Mouse (Mus musculus) kidney, postnatal 14 days (tissue): ENCODE data around the gene Elovl7.

Source experiments
- DNase-seq: peaks from one replicate; pipeline ENCODE4 v3.0.0; 2022; ENCODE audit warnings: mixed read lengths

Elovl7 gene

DNA sequence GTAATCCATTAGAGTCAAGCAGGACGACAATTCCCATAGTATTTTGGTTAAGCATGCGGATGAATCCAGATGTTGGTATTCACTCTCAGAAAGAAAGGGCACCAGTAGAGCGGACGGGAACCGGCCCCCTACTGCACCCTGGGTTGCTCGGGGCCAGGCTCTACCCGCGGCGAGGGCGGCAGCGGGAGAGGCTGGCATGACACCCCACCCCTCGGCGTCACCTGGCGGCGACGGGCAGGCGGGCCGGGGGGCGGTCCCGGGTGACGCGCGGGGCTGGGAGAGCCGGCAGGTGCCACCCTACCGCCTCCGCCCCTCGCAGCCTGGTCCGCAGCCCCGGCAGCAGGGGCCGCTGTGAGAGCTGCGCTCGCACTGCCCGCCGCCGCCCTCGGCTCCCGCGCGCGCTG, at the start of gene Elovl7:
TSS of gene Elovl7 (plus strand) at position 324 of the 404 bp plus-strand sequence.
- DNase-seq = peak; percentile 93

GRCm38 (mm10) chr13:108164621-108165020, 49.6 kb upstream of the Elovl7 start:
- no peak for DNase-seq

DNA sequence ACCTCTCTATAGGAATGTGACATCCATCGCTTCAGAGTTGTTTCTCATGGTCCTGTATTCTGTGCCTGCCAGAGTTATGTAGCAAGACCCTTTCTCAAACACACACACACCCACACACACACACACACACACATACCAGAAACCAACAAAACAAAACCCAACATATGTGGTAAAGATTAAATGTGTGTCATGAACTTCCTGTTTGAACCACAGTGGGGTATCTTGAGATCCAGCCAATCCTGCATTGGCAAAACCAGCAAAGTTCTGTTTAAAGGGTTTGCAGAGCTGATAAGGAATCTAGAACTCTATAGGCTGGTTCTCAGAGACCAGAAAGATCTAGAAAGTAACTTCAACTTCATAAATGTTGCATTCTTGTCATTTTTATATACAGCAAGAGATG, 44.2 kb upstream of the Elovl7 start:
- DNase-seq = no peak

DNA sequence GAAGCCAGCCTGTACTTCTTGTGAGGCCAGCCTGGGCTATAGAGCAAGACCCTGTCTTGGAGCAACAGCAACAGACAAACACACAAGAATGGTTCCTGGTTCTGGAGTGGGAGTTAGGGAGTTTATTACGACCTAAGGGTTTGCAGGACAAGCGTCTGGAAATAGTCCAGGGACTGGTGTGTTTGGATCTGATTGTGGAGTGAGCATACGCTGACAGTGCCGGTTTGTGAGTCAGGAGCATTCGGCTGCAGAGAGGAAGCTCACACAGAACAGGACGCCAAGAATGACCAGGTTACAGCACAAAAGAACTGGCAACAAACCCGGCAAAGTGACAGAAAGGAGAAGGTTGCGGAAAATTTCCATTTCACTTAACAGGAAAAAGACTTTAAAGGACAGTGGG, 43.7 kb upstream of the Elovl7 start:
- DNase-seq = no peak

DNA sequence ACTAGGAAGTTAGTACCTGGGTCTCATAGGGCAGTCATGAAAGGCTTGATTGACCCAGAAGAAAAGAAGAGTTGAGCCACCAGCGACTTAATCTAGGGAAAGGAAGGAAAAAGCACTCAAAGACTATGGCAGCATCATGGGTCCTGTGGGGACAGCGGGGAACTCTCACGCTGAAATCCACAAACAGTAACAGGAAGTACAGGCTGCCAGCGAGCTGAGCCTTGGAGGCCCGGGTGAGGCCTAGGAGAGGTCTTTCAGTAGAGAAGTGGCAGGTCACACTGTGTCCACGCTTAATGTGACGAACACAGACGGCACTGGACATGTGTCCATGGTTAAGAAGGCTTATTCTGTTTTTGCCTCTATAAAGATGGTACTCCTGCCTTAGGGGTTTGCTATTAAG, 34.6 kb upstream of the Elovl7 start:
- no peak for DNase-seq

GRCm38 (mm10) chr13:108180821-108181220, 33.4 kb upstream of the Elovl7 start:
- no peak for DNase-seq

GRCm38 (mm10) chr13:108184743-108185255, 29.4 kb upstream of the Elovl7 start:
- DNase-seq = no peak

GRCm38 (mm10) chr13:108185530-108185929, 28.7 kb upstream of the Elovl7 start:
- DNase-seq = no peak

- DNase-seq = peak; percentile 14
Observed at GRCm38 (mm10) chr13:108187994-108188393, 26.2 kb upstream of the Elovl7 start.

DNA sequence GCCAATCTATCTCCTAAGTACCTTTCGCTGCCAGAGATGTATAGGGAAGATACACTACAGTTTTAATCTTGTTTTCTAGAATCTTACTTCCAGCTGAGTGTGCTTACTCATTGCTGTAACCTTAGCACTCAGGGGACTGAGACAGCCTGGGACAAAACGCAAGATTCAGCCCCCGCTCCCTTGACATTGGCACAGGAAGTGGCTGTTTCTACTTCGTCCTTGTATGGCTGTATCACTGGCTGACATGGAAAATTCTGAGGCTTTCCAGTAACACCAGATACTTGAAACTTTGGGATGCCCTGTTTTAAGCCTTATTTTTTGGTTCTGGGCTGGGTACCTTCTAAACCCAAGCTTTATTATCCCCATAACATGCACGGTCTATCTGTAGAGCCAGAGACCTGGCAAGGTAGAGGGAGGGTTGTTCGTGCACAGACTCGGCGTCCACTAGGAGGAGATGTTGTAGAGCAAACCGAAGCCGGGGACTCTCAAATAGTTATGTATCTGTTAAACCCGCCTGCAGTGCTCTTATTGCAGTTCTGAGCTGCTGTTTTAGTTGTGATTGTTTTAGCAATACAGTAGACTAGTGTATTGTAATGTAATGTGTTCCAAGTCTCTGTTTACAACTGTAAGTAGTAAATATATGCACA, 23.0 kb upstream of the Elovl7 start:
- DNase-seq = peak; percentile 77

DNA sequence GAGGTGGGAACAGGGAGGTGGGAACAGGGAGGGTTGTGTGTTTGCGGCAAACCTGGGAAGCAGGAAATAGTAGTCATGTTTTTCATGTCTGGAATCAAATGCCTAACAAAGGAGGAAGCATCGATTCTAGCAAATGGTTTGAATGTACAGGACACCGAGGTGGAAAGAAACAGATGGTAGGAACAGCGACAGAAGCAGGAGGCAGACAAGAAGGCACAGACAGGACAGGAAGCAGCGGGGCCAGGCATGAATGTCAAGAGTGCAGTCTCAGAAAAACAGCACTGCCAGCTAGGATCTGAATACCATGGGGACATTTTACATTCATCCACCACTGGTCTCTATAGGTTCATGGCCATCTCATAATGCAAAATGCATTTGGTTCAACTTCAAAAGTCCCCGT, 18.7 kb upstream of the Elovl7 start:
- no peak for DNase-seq

- DNase-seq = no peak
Observed at GRCm38 (mm10) chr13:108204857-108205256, 9.3 kb upstream of the Elovl7 start.

- DNase-seq = no peak
Observed at GRCm38 (mm10) chr13:108207447-108207846, 6.8 kb upstream of the Elovl7 start.

DNA sequence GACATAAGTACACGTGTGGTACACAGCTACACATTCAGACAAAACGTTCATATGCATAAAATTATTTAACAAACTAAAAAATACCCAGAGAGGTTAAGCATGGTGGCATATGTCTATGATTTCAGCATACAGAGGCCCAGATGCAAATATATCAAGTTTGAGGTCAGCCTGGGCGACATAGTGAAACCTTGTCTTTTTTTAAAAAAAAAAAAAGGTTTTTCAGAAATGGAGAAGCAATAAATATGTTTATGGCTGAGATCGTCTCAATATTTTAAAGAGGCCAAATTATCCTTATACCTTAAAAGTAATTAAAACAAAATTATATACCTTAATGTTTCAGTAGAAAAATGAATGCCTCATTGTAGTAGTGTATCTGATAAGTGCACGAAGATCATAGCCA, 6.1 kb upstream of the Elovl7 start:
- no peak for DNase-seq

DNA sequence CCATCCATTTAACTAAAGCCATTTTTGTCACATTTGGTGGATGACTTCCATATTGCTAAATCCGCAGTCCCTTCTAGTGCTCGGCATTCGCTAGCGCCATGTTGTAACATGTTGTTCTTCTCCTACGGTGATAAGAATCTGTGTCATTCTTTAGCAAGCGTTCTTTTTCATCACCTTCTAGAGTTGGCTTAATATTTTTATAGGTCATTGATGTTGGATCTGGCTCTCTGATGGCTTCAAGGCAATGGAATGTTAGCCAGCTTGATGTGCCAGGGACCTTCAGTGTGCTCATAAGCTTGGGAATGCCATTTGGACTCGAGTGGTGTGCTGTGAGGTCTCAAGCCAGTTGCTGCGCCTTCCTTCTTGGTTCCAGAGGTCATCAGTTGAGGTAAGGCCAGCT, 3.2 kb upstream of the Elovl7 start:
- no peak for DNase-seq

DNA sequence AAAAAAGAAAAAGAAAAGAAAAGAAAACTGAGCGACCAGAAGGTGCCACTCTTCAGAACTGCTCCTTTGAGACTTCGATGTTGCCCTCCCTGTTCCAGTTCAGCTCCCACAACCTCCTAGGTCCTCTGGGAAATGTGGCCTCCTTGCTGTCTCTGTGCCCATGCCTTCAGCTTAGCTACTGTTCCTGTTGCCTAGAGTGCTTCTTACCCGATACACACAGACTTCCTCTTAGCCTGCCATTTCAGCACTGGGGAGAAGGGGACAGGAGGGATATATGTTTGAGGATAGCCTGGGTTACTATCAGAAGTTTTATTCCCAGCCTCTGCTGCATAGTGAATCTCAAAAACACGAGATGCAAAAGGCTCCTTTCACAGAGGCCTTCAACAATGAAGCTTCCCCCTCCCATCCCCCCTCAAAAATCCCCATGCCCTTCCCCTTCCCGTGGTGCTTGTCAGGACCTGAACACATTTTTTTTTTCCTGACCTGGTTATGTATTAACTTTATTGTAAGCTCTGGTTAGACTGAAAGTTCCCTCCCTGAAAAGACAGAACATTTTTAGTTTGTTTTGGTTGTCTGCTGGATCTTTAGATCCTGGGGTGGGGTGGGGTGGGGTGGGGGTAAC, 1.7 kb upstream of the Elovl7 start:
- peak; percentile 41 for DNase-seq

DNA sequence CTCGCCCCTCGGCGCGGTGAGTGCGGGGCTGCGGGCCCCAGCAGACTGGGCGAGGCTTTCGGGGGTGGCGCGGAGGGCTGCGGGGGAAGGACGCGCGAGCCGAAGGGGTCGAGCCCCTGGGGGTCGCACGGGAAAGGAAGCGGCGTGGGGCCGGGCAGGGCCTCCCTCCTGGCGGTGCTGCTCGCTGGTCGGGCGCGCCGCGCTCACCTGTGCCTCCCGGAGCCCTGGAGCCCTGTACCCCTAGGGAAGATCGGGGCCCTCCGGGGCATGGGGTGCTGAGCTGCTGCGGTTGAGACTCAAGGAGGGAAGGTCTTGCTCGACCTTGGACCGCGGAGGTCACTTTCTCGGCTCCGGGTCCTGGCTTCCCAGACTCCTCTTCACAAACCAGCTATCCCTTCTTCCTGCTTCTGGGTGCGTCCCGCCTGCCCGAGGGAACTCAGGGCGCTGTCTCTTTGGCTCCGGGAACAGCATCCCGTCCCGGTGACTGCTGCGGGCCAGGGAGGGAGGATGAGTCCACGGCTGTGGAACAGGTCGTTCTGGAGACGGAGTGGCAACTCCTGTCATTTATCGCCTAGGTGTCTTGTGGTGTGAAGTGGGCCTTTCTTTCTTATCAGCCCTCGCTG, 392 bp downstream of the Elovl7 start:
- no peak for DNase-seq

GRCm38 (mm10) chr13:108215231-108215780, 1.1 kb downstream of the Elovl7 start:
- peak; percentile 34 for DNase-seq

GRCm38 (mm10) chr13:108219773-108220172, 5.6 kb downstream of the Elovl7 start:
- no peak for DNase-seq

GRCm38 (mm10) chr13:108229191-108229590, 15.0 kb downstream of the Elovl7 start:
- DNase-seq = no peak

GRCm38 (mm10) chr13:108229634-108230330, 15.6 kb downstream of the Elovl7 start:
- DNase-seq = peak; percentile 80

DNA sequence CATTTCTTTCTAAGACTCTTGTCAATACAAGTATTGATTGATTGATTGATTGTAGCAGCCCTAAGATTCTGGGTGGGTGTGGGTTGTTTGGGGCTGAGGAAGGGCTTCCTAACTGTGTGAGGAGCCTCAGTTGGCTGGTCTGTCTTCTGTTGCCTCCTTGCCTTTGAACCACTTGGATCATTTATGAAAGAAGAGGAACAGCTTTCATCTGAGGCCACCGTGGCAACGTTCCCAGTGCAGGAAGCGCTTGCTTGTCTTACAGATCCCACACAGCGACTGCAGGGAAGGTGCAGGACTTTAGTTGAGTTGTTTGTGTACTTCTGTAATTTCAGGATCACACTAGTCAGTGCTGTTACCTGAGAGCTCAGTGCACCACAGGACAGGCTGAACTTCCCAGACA, 25.8 kb downstream of the Elovl7 start:
- no peak for DNase-seq

DNA sequence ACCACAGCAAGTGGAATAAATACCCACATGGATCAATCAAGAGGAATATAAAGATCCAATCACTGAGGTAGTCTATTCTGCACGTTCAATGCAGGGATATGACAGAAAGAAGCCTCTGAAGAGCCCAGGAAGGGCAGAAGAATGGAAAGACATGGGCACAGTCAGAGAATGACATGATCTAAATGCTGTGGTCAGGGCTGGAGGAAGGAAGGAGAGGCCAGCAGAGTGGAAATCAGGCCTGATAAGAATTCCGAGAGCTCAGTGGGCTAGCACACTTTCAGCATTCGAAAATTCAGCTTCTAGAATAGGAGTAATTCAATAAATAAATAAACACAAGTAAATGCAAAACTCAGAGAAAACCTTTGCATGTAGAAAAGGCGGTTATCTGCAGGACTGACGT, 27.5 kb downstream of the Elovl7 start:
- DNase-seq = no peak
